Mouse (Mus musculus) frontal cortex, postnatal 36 days (tissue): ENCODE data around the gene Unc80.

Experiments used
- DNase-seq, 2 experiments: peaks; one replicate each; pipeline ENCODE4 v3.0.0; 2022; ENCODE audit warnings: low spot score in 2 of 2

Gene Unc80

DNA sequence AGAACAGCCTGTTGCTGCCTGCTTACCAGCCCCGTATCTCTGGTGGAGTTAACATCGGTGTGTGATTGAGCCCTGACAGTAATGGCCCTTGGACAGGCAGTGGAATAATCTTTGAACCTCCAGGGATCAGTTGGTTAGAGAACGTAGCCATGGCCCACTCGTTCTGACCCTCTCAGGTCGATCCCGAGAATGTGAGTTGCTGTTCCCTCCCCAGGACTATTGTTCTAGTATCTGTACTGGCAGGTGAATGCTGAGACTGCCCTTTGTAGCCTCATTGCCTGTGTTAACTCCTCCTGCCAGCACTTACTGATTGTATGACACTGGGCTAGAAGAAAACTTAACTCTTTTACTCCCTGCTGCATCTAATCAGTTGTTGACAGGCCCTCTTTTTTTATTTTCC lies 236.4 kb downstream of the Unc80 start:
- DNase-seq: no peak

DNA sequence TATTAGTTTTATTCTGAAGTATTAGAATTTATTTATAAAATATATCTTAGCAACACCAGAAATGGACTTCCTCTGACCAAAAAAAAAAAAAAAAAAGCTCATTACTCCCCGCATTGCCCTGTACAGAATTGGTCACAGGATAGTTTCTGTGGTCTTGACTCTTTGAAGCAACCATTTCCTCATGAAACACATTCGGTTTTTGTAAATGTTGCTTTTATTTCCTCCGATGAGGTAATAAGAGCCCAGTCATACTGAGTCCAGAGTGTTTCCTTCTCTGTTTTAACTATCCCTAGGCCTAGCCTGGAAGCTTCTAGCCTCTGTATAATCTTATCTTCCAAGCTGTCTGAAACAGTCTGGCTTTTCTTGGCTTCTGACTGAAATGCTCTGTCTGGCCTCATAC lies 244.7 kb downstream of the Unc80 start:
- no peak for DNase-seq

DNA sequence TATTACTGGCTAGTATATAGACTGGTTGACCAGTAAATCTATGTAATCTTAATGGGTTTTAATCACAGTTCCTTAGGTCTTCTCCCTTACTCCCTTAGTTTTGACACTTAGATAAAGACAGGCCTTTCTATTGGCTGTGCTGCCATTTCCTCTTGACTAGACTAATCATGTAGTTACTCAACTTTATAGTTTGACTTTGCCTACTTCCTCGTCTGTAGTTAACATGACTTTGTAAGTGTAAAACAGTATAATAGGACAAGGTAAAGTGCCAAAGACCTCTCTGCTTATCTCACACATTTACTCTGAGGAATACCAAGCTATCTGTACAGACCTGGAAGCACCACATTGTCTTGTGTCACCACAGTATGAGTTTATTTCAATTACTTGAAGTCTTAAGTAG lies 262.4 kb downstream of the Unc80 start:
- DNase-seq: no peak
